Mouse (Mus musculus): ENCODE measurements at regions not wholly inside any gene's neighbourhood (a gene's known extent, or its start where the extent isn't known, plus 50 kb on each side); places are given as distances from the start of the nearest gene placed in this dataset.

- Histone ChIP-seq H3K9ac (ENCODE audit: low read length) (no peak overlapping the region), H3K4me2 (ENCODE audit: low read depth) (no peak overlapping the region), H3K9me3 (ENCODE audit: control insufficient read depth, low read length) (no peaks in the 10 kb centered on the region), H3K4me1 (ENCODE audit: control insufficient read depth, insufficient read depth, low read length) (no peaks in the 10 kb centered on the region), H3K36me3 (ENCODE audit: control insufficient read depth, insufficient read depth, low read length) (no peaks in the 10 kb centered on the region), H3K27me3 (ENCODE audit: control insufficient read depth, insufficient read depth, low read length) (no peaks in the 10 kb centered on the region), H3K27ac (ENCODE audit: low read depth, low read length) (no peak overlapping the region), H3K4me3 (ENCODE audit: low read depth, low read length) (no peak overlapping the region)
- DNase-seq (ENCODE audit: low spot score) (no peak), ATAC-seq (ENCODE audit: insufficient read depth, low FRiP score, low TSS enrichment) (no peak)
- WGBS, result 79% methylated on average over 5 of the region's 5 CpGs
These were observed 547.5 kb upstream of the Cpeb2 start for GRCm38 (mm10) chr5:42685356-42686057.

GRCm38 (mm10) chr5:42687176-42687575, 545.8 kb upstream of the Cpeb2 start:
- no peak overlapping the region for H3K4me3 ChIP-seq (ENCODE audit: low read depth, low read length)
- H3K9me3 ChIP-seq (ENCODE audit: control insufficient read depth, low read length), result no peaks in the 10 kb centered on the region
- no peak for DNase-seq (ENCODE audit: low spot score)
- H3K27ac ChIP-seq (ENCODE audit: low read depth, low read length), result no peak overlapping the region
- ATAC-seq (ENCODE audit: insufficient read depth, low FRiP score, low TSS enrichment), result no peak
- no peak overlapping the region for H3K4me2 ChIP-seq (ENCODE audit: low read depth)
- H3K36me3 ChIP-seq (ENCODE audit: control insufficient read depth, insufficient read depth, low read length), result no peaks in the 10 kb centered on the region
- no peaks in the 10 kb centered on the region for H3K27me3 ChIP-seq (ENCODE audit: control insufficient read depth, insufficient read depth, low read length)
- H3K4me1 ChIP-seq (ENCODE audit: control insufficient read depth, insufficient read depth, low read length), result no peaks in the 10 kb centered on the region
- no peak overlapping the region for H3K9ac ChIP-seq (ENCODE audit: low read length)
